Mouse (Mus musculus) heart, adult 2 months (tissue): ENCODE measurements around the gene Abcg1.

Experiments used
- CTCF ChIP-seq: fragments of 200-600 bp; IDR thresholded peaks from 2 replicates; pipeline ENCODE4 v1.8.1; 2022; ENCODE audit warnings: antibody characterized with exemption, mild to moderate bottlenecking, moderate library complexity
- EP300 ChIP-seq: fragments of 200-500 bp; IDR thresholded peaks from 2 replicates; pipeline ENCODE4 v1.6.1; 2011; ENCODE audit warnings: low read depth, low read length, control low read depth; ENCODE audit not compliant: insufficient read depth

- TF ChIP-seq CTCF (no peak), EP300 (no peak)
Measured at GRCm38 (mm10) chr17:31060196-31060587, 2.7 kb downstream of the Abcg1 start.
